Mouse (Mus musculus) Muller cell, postnatal 12 days (primary cell): Measurements from ENCODE around the gene Emb.

Source experiments
- DNase-seq: peaks from one replicate; pipeline ENCODE4 v3.0.0-alpha.2; 2015; ENCODE audit errors: inconsistent ontology term

The Emb gene

DNA sequence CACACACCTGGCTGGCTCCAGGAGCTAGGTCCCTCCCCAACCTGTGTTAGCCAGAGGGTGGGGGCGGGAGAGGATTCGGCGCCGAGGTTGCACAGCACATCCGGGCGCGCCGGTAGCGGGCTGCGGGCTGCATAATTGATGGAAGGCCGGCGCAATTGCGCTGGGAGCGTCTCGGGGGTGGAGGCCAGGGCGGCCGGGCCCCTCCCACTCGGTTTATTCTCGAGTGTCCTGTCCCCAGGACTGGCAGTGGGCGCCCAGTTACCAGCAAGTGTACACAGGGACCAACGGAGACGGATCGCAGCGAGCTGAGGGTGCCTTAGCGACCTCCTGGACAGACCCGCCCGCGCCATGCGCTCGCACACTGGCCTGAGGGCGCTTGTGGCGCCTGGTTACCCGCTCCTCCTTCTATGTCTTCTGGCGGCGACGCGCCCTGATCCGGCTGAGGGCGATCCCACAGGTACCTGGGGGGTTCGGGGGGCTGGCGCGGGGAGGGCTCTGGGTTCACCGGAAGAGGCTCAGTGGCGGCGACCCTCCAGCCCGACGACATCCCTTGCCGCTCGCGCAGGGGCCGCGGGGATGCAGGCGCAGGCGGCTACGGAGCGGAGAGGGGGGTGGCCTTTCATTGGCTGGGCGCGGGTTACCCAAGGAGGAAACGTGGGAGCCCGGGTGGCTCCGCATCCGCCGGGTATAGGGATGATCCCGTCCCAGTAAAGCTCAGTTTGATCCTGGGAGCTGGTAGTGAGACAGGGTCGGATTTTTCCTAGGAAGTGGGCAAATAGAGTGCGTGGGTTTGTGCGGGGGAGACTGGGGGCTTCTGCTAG, 12.4 kb downstream of the Emb start, which contains the start of gene Gm17509:
Gene Gm17509 (minus strand): TSS at position 575 of the 821 bp plus-strand sequence.
- peak; percentile 72 for DNase-seq

DNA sequence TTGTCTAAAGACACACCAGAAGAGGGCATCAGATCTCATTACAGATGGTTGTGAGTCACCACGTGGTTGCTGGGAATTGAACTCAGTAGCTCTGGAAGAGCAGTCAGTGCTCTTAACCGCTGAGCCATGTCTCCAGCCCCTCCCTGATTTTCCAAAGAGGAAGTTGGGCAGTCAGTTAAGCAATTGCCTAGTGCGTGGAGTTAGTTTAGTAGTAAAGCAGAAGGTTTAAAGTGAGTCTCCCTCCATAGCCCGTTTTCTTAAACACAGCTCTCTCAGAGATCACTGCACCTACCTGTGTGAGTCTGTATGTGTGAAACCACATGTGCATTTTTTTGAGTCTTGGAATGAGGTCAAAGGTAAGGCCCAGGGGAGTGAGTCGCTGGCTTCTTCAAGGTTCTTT, 14.8 kb downstream of the Emb start:
- no peak for DNase-seq

DNA sequence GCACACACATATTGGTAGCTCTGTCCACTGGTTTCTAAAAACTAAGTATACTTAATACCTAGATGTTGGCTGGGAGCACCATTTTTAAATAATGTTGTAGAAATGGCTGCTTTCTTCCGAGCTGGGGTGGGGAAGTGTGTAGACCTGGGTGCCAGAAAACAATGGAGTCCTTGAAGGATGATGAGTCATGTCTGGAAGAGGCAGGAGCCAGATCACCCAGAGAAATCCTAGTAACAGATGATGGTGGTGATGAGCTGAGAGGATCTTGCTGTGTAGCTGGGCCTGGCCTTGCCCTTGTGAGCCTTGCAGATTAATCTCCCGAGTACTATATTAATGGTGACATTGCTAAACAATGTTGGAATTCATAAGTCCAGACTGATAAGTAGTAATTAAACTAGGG, 16.6 kb downstream of the Emb start:
- DNase-seq: no peak

DNA sequence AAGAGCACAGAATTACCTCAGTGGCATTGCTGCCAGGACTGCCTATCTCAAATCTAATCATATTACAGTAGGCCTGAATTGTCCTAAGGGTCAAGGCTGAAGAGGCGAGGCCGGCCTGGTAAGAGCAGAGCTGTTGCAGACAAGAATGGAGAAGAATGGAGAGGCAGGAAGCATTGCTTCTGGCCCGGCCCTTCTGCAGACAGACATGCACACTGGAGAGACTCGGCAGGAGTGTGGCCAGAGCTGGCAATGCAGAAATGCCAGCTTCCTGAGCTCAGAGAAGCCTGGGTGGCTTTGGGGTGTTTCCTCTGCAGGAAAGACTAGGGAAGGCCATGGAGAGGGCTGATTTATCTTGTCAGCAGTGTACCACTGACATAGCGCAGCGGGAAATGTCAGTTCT, 17.2 kb downstream of the Emb start:
- no peak for DNase-seq

DNA sequence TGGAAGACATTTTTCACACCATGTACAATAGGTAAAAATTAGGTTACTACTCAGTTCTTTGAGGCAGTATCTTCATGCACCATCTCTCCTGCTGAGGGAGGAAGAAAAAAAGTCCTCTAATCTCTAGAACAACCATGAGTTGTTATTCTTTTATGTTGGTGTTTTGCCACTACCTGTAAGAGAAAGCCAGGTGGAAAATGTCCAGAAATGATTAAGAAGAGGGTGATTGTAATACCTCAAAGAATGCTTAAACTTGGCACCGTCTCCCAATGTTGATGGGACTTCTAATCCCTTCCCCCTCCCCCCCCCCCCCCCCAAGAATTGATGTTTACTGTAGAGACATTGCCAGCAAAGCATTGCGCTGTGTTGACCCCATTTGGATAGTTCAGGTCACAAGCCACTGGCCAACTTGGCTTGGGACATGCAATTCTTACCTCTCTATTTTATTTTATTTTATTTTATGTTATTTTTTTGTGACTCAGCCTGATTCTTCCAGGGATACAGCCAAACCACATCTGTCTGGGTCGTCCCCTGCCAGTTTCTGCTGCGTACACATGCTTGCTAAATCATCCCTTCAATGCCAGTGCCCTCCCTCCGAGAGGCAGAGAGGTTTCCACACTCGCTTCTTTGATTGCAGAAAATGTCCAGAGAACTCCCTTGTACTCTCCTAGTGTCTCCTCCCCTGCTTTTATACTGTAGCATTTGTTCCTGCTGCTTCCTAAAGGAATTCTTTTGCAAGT, 22.2 kb downstream of the Emb start:
- peak; percentile 36 for DNase-seq

DNA sequence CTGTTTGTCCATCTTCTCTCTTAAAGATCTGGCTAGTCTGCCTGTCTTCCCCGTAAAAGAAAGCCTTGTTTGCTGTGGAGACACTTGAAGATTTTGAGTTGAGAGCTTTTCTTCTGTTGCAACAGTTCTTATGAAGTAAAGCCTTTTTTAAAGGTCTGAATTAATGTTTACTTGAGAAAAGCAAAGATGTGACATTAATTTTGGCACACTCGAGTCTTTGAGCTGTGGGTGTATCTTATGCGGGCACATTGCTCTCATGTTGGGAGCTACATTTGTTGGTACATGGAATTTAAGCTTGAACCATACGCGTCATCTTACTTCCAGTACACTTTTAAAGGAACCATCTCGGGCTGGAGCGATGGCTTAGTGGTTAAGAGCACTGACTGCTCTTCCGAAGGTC, 25.5 kb downstream of the Emb start:
- DNase-seq: no peak

DNA sequence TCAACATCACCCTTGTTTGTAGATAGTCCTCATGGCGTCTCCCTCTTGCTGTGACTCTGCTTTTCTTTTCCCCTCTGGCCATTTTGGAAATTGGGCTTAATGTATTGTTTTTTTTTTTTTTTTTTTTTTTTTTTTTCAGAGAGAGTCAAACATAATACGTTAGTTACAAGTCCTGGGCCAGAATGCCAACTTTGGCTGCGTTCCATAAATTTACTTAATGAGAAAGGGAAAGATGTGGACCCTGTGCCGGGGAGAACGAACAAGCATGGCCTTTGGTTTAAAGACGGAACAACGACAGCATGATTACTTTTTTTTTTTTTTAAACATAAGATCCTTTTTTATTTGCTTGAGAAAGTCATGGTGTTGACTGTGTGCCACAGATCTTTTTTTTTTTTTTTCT, 26.1 kb downstream of the Emb start:
- DNase-seq: no peak

DNA sequence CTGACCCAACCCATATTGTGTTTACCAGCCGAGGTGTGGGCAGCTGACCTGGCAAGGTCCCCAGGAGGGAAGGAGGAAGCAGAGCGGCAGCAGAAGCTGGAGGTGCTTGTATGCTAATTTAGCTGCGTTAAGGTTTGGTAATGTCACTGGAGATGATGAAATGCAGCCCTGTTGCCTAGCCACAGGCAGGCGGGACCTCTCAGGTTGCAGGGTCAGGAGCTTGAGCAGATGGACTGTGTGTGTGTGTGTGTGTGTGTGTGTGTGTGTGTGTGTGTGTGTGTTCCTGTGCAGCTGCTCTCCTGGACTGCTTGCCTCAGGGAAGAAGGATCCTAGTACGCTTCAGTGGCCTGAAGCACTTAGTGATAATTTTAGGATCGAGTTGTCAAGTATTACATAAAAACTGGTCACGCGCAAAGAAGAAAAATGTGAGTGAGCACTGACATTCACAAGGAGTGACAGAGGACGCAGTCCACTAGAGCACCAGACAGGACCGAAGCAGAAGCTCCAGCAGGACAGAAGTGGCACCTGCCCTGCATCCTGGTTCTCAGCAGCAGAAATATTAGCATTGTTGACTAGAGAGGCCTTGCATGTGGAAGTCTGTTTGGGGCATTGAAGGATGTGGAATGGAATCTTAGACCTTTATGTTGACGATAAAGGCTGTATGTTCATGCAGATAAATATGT, 27.3 kb downstream of the Emb start:
- DNase-seq: peak; percentile 52

DNA sequence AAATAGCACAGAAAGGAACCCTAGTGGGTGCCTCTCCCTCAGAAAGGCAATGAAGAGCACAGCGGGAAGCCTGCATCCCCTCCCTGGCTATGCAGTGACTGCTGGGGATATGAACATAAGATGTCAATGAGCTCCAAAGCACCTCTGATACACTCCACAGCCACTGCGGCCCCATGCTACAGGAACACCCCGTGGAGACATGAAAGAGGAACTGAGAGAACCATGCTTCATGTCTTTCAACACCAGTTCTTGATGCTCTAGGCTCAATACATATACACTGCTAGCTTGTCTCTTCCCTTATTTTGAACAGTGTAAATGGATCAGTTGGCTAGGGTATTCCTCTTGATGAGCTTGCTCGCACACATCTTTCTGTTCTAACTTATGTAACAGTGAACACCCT, 28.8 kb downstream of the Emb start:
- DNase-seq: no peak

DNA sequence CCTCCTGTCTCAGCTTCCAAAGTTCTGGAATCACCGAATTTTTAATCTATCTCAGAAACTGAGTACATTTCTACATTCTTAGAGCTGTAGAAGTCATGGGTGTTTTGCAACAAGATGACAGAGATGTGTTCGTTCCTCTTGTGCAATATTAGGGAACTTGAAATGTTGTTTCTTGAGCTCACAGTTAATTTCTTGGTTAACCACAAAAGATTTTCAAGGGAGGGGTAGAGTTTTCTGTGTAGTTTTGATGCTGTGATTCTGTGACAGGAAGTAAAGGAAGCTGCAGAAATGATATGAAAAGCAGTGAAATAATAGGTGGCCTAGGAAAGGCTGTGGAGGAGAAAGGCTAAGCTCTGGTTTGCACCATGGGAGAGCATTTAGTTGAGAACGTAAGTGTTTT, 33.7 kb downstream of the Emb start:
- no peak for DNase-seq

DNA sequence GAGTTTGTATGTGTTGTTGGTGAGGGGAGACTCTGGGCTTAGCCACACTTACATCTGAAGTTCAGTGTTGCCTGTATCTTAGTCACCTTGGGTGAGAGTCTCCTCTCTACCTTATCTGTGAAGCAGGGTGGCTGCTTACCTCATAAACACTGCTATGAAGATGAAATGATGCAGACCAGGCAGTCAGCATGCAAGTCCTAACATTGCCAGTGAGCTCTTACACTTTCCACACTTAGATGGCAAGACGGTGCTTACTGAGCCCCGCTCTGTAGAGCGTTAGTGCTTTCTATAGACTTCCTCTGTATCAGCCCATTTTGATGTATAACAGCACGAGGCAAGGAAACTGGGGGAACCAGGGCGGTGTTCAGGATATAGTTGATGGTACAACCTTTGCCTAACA, 34.3 kb downstream of the Emb start:
- DNase-seq: no peak

DNA sequence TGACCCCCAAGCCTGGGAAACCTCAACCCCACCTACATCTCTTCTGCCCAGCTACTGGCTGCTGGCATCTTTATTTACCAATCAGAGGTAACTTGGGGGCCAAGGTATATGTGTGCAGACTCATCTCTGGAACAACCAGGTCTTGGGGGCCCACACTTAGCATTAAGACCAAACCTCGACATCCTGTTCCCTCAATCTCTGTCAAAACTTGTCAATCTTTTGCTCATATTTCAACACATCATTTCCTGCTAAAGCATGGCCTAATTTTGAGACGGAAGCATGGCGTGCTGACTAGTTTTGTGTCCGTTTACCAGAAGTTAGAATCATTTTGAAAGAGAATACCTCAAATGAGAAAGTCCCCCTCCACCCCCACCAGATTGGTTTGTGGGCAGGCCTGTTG, 52.4 kb downstream of the Emb start:
- DNase-seq: no peak

DNA sequence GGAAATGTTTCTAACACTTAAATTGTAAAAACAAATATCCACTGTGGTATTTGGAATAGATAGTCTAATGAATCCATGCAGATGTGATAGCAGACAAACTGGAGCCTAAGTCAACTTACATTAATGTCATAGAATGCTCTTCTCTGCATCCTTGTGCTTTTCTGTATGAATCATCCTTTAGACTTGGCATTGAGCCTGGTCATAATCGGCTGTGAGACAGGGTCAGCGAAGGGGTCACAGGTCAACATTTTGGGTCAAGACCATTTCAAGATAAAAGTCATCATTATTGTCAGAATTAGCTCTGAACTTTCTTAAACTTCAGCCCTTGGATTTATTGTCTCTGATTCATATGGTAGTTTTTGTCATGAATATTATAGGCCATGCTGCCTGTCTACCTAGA, 57.8 kb downstream of the Emb start:
- DNase-seq: peak; percentile 41

DNA sequence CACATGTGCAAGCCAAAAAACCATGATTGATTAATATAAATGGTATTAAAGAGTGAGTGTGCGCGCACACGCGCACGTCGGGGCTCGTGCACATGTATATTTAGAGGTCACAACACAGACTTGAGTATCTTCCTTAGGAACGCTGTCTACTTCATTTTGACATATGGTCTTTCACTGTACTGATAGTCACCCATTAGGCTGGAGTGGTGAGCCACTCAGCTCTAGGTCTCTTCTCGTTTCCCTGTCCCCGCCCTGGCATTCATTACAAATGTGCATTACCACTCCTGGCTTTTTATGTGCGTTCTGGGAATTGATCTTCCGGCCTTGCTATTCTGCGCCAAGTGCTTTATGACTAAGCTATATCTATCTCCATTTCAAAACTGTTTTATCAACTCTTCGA, 59.6 kb downstream of the Emb start:
- no peak for DNase-seq

DNA sequence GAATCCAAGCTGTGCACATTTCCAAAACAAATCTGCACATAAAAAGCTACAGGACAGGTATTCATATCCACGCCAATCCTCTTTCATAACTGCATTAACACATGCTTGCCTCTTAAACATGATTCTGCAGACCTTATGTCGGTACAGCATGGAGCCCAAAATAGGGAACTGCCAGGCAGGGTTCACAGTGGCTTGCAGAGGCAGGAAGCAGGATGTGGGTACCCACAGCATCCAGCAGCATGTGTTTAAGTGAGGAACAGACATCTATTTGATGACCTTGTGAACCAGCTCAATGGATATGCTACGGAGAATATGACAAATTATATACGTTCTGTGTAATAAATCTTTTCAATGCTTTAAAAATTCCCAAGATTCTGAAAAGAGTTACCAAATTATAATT, 75.7 kb downstream of the Emb start:
- DNase-seq: no peak

DNA sequence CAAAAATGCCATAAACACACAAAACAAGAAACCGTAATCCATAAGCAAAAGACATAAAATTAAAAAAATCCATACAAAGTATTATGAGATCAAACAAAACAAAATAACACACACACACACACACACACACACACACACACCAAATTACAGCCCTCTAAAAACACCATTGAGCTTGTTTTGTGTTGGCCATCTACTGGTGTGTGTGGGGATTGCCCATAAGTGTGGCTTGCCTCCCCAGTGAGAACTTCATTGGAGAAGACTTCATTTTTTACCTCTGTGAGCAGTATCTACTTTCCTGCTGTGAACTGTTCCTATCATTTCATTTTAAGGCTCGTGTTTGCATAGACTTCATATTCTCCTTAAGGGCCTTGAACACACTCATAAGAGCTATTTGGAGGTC, 78.6 kb downstream of the Emb start:
- DNase-seq: no peak

DNA sequence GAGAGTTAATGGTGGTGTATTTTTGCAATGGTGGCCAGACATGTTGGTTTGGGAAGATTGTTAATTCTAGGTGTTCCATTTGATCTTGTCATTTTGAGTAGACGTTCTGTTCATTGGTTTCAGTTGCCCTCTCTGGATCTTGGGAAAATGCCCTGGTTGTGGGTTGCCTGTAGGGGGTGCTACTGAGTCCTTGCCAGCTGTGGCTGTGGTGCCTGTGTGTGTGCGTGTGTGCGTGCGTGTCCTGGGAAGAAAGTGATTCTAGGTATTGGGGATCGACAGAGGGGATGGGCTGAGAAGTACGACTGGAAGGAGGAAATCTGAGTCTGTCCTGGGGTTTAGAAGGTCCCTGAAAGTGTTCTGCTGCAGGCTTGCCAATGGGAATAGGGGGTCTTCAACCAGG, 79.1 kb downstream of the Emb start:
- no peak for DNase-seq

DNA sequence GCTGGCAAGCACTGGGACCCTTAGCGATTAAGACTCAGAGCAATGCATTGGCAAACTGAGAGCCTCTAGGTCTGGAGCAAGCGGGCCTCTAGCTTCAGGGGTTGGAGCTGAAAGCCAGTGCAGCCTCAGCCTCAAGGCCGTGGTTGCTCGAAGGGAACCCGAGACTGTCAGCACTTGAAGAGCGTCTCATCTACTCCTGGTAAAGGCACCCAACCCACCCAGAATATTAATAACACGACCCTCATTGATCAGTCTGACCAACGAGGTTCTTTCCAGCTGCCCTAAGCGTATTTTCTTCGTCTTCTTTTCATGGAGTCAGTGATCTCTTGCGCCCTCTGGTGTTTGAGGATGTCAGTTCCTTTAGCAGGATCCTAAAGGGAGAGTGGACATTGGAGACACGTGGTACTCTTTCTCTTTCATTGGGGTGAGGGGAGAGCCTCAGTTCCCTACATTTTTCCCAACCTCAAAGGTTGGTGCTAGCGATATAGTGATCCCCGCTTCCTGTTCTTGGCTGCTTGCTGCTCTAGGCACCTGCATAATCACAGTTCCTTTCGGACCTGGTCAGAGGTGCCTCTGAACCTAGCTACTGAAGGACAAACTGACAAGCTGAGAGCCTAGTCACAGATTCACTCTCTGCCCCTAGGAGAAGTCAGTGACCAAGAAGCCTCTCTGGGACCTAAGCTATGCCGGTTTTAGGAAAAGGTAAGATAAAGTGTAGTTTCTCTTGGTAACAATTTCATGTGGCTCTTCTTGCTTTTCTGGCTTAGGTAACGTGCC, 81.3 kb downstream of the Emb start:
- DNase-seq: peak; percentile 49

DNA sequence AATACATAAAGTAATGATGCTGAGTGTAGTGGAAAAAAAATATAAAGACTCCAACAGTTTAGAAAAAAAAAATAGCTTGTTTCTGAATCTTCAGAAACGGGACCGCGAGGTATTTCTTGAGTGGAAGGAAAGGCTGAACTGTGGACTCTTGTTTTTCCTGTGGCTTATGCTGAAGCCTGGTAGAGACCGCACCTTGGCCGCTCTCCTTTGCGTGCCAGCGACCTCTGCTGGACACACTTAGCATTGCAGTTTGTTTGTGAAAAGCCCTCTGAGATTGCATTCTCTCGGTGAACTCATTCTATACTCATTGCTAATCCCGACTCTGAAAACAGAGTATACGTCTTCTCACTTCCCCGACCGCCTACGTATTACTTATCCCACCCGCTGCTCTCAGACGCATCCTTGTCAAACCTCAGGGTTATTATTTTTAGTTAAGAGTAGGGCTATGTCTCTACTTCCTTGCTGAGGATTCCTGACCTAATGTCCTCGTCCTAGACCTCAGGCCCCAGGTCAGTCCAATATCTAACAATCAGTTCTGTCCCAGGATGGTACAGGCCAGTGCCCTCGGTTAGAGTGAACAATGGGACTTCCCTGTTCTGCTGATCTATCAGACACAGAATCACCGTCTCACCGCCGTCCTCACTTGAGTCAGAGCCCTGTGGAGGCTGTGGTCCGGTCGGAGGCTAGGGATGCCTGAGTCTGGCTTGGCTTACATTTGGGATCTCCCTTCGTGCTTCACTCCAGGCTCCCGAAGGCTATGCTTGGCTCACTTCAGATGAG, 103.3 kb downstream of the Emb start:
- peak; percentile 57 for DNase-seq
